Mouse (Mus musculus) fibroblast of lung, adult 2 months (primary cell): ENCODE data around the gene G6pc.
"Not testable (repeated sequence)": the region's sequence is repeated elsewhere in the genome, so short reads cannot be mapped to it uniquely, and the experiment has no call there.

Source experiments
- DNase-seq: peaks from one replicate; pipeline ENCODE4 v3.0.0-alpha.2; 2011; ENCODE audit warnings: low read depth

G6pc gene

DNA sequence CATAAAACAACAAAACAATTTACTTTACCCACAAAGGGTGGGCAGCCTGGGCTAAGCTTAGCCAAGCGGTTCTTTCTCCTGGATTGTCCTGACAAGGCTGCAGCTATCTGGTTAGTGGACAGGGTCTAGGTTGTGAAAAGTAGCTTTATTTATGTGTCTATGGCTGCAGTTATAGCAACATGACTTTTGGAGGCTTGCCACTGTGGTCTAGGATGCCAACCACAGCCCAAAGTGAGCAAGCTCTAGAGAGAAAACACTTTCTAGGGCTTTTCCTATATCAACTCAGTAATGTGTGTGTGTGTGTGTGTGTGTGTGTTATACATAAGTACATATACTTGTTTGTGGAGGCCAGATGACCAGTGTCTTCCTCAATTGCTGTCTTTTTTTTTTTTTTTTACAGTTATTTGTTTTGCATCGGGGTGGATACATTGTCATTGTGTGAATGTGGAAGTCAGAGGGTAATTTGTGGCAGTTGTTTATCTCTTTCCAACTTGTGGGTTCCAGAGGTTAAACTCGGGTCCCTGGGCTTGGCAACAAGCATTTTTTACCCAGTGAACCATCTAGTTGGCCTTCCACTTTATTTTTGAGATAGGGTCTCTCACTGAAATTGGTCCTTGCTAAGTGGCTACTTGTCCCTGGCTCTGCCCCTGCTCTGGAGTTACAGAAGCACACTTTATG lies 9.7 kb upstream of the G6pc start:
- DNase-seq = peak; percentile 17

DNA sequence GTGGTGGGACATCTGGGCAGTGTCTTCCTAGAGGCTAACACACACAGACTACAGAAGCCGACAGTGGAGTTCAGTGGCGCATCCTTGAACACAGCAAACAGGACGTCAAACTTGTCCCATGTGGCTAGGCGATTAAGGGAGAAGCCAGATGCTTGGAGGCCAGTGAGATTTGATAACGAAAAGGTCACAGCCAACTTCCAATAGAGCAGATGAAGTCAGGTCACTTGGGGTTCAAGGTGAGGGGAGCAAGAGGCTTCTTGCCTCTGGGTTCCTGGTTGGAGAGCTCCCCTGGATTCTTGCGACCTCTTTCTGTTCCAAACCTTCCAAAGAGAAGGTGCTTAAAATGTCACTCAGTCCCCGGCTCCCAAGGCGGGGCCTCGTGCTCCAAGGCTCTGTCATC lies 7.6 kb upstream of the G6pc start:
- DNase-seq = no peak

DNA sequence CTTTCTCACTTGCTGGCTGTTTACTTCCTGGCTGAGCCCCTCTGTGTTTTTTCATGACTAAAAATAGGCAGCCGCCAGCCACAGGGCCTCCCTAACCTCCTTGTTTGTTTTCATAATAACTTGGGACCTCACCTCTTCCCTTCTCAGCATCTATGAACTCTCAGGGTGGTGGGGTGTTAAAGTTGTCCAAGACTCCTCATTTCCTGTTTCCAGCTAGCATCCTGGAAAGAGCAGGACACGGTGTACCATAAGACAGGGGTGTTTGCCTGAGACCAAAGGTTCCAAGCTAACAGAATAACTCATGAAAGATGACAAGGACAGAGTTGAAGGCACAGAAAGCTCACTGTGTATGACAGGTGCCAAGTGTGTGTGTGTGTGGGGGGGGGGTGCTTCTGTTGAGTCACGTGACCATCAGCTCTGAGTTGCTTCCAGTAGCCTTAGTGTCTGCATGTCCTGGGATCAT lies 6.7 kb upstream of the G6pc start:
- DNase-seq = no peak

DNA sequence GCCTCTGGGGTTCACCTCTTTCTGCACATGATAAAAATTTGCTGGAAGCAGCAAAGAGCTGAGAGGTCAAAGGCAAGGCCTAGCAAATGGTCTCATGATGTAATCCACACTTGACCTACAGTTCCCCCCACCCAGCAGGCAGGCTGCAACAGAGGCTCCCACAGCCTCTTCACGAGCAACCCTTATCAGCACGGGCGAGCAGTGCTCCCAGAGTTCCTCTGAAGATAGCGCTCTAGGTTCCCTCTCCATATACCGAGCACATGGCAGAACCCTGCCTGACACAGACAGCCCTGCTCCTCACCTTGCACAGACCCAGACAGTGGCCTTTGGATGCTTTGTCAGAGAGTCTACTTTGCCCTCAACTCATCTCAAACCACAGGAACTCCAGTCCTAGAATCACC lies 2.8 kb upstream of the G6pc start:
- DNase-seq = no peak

DNA sequence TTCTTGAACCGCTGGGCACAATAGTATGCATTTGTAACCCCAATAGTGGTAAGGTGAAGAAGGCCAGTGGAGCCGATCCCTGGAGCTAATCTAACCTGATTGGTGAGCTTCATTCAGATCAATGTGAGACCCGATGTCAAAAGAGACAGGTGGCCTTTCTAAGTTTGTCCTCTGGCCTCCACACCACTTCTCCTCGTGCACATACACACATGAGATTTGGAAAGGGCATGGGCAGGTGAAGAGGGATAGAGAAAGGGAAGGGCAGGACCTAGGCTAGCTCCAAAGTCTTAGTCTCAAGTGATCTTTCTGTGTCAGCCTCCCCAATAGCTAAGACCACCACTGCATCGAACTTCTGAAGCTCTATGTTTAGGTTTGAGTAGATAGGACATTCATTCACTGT lies 2.8 kb downstream of the G6pc start:
- no peak for DNase-seq

DNA sequence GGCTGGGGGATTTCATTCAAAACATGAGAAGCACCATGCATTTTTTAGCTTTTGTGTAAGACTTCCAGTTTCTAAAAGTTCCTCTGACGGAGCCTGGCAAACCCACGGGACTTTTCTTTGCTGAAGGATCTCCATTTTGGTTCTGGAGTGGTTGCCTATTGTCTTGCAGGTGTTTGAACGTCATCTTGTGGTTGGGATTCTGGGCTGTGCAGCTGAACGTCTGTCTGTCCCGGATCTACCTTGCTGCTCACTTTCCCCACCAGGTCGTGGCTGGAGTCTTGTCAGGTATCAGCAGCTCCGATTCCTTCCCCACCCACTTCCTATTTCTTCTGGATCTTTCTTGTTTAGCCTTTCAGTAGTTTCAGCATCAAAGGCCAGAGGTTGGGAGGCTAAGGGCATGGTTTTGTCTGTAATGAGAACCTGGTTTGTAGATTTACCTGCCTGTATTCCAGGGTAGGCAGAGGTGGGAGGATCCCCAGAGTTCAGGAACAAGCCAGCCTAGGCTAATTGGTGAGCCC lies 7.1 kb downstream of the G6pc start:
- DNase-seq = no peak

DNA sequence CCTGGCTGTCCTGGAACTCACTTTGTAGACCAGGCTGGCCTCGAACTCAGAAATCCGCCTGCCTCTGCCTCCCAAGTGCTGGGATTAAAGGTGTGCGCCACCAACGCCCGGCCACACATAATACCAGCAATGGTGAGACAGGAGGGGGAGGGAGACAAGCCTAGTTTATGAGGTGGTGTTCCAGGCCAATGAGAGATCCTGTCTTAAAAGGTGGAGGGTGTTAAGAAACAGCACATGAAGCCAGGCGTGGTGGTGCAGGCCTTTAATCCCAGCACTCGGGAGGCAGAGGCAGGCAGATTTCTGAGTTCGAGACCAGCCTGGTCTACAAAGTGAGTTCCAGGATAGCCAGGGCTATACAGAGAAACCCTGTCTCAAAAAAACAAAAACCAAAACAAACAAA lies 10.8 kb downstream of the G6pc start:
- DNase-seq = not testable (repeated sequence)

DNA sequence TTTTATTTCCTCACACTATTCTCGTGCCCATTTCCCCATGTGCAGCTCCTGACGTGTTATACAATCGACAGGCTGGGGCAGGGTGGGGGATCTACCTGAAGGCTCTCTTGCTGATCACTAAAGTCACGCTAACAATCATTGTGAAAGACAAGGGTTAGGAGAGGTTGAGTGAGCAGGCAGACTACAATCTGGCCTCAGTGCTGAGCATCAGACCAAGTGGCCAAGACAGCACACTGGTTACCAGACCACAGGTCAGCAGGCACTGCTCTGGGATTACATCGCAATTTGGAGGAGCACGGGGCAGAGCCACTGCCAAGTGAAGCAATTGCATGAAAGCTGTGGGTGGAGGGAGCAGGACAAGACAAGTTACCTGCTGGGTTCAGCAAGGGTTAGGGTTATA lies 11.6 kb downstream of the G6pc start:
- peak; percentile 45 for DNase-seq

DNA sequence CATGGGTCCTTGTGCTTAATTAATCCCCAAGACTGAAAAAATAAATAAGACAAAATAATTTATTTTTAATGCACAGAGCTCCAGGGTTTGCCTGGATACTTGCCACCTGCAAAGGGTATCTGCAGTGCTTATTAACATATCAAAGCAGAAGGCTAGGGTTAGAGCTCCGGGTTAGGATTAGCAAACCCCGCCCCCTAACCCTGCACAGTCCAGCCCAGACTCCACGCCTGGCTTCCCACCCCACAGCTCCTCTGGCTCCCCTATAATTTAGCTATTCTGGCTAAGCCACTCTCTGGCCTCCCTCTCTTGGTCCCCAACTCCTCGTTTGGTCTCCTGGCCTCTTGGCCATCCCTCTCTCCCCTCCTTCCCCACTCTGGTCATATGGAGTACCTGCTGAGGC lies 14.5 kb downstream of the G6pc start:
- no peak for DNase-seq

DNA sequence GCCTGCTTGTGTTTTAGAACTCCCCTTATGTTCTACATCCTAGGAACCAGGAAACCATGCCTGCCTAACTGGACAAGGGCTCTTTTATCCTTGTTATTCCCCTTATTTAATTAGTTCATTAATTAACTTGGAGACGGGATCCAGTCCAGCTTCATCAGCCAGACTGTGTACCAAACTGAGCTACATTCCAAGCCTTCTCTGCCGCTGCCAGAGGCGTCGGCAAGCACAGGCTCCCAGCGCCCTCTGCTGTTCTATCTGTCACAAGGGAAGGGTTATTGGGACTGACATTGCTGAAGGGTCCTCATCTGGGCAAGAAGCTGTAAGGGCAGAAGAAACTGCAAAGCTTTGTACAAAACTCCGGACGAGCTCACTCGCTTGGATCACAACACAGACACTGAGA lies 27.7 kb downstream of the G6pc start:
- DNase-seq = peak; percentile 24

DNA sequence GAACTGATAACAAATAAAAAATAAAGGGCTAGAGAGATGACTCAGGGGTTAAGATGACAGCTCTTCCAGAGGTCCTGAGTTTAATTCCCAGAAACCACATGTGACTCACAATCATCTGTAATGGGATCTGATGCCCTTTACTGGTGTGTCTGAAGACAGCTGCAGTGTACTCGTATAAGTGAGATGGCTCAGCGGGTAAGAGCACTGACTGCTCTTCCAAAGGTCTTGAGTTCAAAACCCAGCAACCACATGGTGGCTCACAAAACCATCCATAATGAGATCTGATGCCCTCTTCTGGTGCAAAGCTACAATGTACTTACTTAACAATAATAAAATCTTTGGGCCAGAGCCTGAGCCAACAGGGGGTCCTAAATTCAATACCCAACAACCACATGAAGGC lies 47.9 kb downstream of the G6pc start:
- DNase-seq = no peak

DNA sequence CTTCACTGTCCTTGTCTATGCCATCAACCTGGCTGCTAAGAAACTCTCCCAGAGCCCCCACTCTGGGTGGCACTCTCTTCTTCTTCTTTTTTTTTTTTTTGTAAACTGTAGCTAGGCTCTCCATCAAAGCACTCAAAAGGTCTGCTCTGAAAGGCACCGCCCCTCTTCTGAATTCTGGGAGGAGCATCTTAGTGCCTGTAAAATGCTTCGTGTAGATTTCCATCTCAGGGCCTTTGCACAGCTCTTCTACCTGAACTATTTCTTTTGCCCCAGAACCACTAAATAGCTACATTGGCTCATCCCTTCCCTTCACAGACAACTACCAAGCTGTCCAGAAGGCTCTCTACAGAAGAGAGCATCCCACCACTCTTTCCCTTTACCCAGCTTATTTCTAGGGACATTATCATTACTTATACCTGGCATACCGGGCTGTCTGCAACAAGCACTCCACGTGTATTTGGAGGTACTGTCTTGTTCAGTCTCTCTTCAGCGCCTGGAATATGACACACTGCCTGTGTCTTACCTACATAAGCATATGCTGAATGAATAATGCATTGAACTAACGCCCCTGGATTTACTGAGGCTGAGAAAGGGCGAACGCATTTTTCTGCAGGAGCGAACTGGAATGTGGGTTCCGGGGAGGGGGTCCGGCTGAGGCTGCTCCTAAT lies 49.2 kb downstream of the G6pc start:
- no peak for DNase-seq

DNA sequence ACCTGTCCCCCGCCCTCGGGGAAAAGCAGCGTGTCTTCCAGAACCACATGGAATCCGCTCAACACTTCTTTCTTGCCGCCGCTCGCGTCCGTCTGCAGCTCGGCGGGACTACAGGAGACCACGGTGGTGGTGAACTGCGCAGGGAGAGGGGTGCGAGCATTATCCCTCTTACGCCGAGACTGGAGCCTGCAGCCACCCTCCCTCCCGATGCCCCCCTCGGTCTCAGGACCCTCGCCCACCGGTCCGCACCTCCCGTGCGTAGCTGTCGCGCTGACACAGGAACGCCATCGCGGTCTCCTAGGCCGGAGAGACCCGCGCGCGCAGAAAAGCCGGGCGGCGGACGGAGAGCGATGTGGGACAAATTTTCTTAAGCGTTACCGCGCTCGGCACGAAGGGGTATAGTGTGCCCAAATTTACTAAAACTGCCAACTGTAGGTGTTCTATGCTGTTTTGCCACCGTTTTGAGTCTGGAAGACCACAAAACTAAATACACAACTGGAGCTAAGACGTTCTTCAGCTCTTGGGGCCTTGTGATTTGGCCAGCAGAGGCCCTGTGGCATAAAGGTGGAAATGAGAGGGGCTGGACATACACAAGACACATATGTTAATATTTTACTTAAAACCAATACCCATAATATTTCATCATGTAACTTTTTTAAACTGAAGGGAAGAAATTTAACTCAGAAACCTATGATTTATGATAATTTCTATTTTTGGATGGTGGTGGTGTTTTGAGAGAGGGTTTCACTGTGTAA lies 49.9 kb downstream of the G6pc start, which contains the start of gene Aarsd1:
Gene Aarsd1 (minus strand): TSS at position 515 of the 755 bp plus-strand sequence.
- DNase-seq = no peak

DNA sequence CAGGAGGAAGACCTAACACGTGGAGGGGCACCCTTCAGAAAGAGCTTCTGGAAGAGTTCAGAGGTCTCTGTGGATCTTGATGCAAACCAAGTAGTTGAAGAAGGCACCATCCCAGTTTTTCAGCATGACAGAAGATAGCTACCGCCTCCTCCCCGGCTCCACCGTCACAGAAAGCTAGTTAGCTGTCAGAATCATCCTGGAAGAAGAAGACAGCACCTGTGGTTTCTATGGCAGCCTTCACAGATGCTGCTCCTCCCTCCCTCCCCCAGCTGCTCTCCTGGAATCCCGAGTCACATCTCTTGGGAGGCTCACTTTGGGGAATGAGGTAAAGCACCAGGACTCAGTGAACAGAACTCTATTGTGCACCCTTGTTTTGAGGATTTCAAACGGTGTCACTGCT lies 51.6 kb downstream of the G6pc start:
- no peak for DNase-seq

DNA sequence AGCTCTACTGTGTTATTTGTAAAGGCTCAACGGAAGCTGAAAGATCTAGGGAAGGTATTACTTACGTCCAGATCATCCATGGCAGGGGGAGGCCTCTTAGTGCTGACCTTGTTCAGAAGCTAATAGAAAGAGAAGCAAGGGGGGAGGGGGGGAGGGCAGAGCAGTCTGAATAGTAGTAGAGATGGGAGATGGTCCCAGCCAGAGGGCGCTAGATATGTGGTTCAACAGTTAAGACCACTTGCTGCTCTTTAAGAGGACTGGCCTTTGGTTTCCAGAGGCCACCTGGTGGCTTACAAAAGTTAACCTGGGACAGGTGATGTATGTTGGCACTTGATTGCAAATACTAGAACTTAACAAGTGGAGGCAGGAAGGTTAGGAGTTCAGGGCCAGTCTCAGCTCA lies 52.2 kb downstream of the G6pc start:
- DNase-seq = no peak

DNA sequence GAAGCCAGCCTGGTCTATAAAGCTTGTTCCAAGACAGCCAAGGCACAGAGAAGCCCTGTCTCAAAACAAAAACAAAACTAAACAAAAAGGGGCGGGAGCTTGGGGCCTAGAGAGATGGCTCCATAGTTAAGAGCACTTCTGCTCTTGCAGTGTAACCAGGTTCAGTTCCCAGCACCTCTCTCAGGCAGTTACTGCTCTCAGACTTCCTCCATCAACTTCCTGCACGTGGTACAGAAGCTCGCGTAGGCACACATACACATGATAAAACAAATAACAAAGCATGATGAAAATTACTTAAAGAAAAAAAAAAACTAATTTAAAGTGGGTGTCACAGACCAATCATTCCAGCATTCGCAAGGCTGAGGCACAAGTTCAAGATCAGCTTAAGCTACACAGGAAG lies 52.8 kb downstream of the G6pc start:
- DNase-seq = no peak

DNA sequence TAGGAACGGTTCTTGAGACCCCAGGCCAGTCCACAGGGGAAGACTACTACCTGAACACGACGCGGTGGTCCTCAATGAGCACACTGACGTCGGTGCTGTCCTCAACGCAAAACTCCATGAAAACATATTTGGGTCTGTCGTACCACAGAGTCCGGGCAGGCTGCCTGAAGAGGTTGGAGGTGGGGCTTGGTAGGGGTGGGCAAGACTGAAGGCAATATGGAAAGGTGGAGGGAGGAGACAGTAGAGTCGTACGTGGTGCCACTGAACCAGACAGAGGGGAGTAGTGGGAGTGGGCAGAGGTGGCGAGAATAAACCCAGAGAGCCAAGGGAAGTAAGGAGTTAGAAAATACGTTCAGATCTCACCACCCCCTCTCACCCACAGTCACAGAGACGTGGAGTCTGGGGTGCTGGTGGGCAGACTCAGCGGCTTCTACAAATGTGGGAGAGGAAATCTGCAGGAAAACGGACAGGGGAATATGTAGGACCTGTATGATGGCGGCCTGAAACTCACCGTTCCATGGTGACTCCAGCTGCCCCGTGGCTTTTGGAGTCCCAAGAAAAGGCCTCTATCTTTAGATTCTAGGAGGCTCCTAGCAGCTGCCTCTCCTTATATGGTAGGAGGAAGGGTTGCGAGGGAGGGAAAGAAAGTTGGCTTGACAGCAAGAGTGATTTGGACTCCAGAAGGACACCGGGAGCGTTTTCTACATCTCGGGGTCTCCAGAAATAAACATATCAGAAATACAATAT lies 56.9 kb downstream of the G6pc start, which contains the start of gene Gm27029:
Gene Gm27029 (minus strand): TSS at position 692 of the 747 bp plus-strand sequence.
- no peak for DNase-seq

DNA sequence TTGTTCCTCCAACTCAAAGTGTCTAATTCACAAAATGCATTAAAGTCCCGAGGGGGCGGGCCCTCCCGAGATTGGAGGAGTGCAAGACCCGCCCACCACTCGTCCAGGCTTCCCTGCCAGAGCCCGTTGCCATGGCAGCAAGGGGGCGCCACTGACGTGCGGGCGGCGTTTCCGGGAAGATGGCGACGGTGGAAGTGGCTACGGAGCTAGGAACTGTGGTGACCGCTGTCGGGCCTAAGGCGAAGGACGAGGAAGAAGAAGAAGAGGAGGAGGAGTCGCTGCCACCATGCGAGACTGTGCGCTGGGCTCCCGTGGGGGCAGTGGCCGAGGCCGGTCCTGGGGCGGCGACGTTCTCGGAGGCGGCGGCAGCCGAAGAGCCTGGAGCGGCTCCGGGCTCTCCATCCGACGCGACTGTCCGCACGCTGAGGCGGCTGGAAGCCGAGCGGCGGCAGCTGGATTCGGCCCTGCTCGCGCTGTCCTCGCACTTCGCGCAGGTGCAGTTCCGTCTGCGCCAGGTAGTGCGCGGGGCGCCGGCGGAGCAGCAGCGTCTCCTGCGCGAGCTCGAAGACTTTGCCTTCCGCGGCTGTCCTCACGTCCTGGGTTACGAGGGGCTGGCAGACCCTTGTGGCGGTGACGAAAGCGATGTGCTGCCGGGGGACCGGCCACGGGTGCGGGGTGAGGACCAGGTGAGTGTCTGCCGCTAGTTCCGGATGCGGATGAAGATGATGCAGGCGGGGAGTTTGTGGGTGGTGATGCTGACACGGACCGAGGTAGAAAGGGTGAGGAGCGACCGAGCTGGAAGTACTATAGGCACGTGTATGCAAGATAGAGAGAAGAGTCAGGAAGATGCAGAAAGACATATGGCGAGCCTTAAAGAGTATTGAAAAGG lies 57.8 kb downstream of the G6pc start, which contains the start of the genes Rundc1 and Ptges3l:
Gene Rundc1 (plus strand): TSS at position 161 of the 889 bp plus-strand sequence.
Gene Ptges3l (minus strand): TSS at position 409 of the 889 bp plus-strand sequence.
- peak; percentile 85 for DNase-seq

DNA sequence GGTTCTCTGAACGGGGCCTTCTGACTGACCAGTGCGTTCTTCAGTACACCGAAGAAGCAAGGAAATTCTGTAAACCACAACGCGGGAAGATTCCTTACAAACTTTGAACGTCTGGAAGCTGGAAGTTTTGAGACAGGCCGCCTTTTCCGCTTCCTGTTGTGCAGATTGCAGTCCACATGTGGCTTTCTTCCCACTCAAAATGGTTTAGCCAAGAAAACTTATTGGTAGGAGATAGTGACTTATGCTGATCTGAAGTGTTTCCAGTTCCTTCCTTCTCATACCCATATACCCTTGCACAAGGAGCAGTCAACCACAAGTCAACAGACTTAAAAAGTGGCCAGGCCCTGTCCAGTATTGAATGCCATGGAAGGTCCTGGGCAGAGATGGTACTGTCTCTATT lies 58.8 kb downstream of the G6pc start:
- DNase-seq = no peak
